Mouse (Mus musculus) splenic B cell, adult 2 months (primary cell): ENCODE data around the gene Taf1d.

Source experiments
- DNase-seq: peaks from one replicate; pipeline ENCODE4 v3.0.0-alpha.2; 2011; ENCODE audit warnings: low read depth, low spot score
- H3K27me3 ChIP-seq: 2 replicates; pipeline ENCODE4 v1.6.1; 2012; ENCODE audit warnings: mild to moderate bottlenecking, low read length, moderate library complexity, mixed read lengths; ENCODE audit not compliant: control insufficient read depth, poor library complexity, insufficient read depth, severe bottlenecking
- H3K36me3 ChIP-seq: 2 replicates; pipeline ENCODE4 v1.6.1; 2012; ENCODE audit warnings: mild to moderate bottlenecking, low read length, moderate library complexity, mixed read lengths; ENCODE audit not compliant: control insufficient read depth, poor library complexity, insufficient read depth, severe bottlenecking

Gene Taf1d

GRCm38 (mm10) chr9:15305503-15306397 is at the start of gene Taf1d:
Gene Taf1d (plus strand): TSS chr9:15306214.
- Histone ChIP-seq H3K36me3 (peaks cover 3% of the 10 kb centered on the region; the same call in 1 of the 2 replicates), H3K27me3 (no peaks in the 10 kb centered on the region)
- DNase-seq, result peak; percentile 97

GRCm38 (mm10) chr9:15256214-15256613 is 49.8 kb upstream of the Taf1d start:
- 0 out of 2 replicates have a peak, but pooled peaks cover 3% of the 10 kb centered on the region for H3K27me3 ChIP-seq
- H3K36me3 ChIP-seq, result no peaks in the 10 kb centered on the region
- DNase-seq, result no peak

DNA sequence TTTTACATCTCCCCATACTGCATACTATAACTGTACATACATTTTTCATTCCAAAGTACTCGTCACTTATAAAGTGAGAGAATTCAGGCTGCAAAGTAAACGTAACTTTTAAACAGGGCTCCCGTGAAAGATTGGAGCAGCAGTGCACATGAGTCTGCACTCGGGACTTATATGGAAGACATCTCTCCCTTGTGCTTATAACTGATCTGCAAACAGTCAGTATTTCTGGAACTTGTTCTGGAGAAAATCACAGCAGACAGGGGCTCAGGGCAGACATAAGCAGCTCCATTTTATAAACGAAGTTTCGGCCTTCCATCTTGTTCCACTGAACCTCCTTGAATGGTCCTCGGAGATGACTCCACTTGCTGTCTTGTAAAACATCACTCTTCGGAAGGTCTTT is 44.0 kb upstream of the Taf1d start:
- DNase-seq, result no peak
- no peaks in the 10 kb centered on the region for H3K27me3 ChIP-seq
- H3K36me3 ChIP-seq, result peaks cover 11% of the 10 kb centered on the region; the same call in 1 of the 2 replicates

GRCm38 (mm10) chr9:15263487-15263886 is 42.5 kb upstream of the Taf1d start:
- no peak for DNase-seq
- Histone ChIP-seq H3K27me3 (no peaks in the 10 kb centered on the region), H3K36me3 (peaks cover 13% of the 10 kb centered on the region; the same call in 1 of the 2 replicates)

GRCm38 (mm10) chr9:15273981-15274380 is 32.0 kb upstream of the Taf1d start:
- no peaks in the 10 kb centered on the region for H3K27me3 ChIP-seq
- peaks cover 28% of the 10 kb centered on the region for H3K36me3 ChIP-seq
- DNase-seq, result no peak

GRCm38 (mm10) chr9:15276855-15277254 is 29.2 kb upstream of the Taf1d start:
- Histone ChIP-seq H3K36me3 (peaks cover 21% of the 10 kb centered on the region), H3K27me3 (no peaks in the 10 kb centered on the region)
- DNase-seq, result no peak

DNA sequence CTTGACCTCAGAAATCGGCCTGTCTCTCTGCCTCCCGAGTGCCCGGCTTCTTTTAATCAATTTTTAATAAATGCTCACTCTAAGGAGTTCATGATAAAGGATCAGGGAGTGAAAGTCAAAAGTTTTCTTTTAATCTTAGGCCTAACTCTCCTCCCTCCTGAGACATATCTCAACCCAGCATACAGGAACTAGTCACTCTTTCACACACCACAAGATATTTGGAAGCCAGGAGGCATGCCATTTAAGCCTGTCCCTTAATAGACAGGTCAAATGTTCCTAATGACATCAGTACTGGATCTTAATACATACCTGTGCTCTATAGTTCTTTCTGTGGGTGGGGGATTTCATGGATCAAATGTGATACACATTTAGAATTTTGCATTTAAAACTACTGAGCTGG is 27.7 kb upstream of the Taf1d start:
- Histone ChIP-seq H3K36me3 (peaks cover 16% of the 10 kb centered on the region), H3K27me3 (no peaks in the 10 kb centered on the region)
- DNase-seq, result no peak

DNA sequence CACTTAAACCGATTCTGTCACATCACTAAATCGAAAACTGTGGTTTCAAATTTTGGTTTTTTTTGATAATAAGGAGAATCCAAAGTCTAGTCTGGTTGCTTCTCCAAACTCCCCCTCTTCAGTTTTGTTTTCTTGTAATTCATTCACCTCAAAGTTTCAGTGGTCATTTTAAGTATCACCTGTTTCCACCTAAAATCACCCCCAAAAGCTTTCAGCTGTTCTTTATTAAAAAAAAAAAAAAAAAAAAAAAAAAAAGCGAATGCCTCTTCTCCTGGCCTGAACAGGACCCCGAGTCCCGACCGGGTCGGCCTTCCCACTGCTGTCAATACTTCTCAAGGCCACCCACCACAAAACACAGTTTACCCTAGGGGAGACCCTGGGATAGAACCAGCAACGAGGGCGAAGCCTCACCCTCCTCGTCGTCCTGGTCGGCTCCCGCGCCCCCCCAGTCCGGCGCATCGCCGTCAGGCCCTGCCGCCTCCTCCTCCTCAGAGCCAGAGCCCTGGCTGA is 26.8 kb upstream of the Taf1d start:
- Histone ChIP-seq H3K27me3 (no peaks in the 10 kb centered on the region), H3K36me3 (peaks cover 8% of the 10 kb centered on the region)
- DNase-seq, result no peak

- DNase-seq, result peak; percentile 95
- Histone ChIP-seq H3K36me3 (peaks cover 7% of the 10 kb centered on the region), H3K27me3 (no peaks in the 10 kb centered on the region)
These were observed 26.1 kb upstream of the Taf1d start, which contains the start of gene Med17 for GRCm38 (mm10) chr9:15279649-15280490. Gene Med17 (minus strand): TSS chr9:15279931.

DNA sequence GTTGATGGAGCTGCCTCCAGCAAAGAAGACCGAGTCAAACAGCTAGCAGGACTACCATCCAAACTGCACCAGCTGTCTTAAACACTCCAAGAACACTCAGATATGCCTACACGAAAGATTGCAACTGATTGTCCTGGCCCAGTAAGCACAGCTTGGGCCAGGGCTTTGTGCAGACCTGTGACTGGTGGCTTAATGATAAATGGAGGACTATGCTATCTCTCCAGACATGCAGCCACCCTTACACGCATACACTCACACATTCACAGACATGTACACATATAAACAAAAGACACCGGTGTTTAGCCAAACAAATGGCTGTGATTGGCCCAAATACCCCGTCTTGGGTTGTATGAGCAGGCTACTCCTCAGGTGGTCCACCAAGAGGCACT is 25.5 kb upstream of the Taf1d start:
- H3K27me3 ChIP-seq, result no peaks in the 10 kb centered on the region
- peaks cover 5% of the 10 kb centered on the region; the same call in 1 of the 2 replicates for H3K36me3 ChIP-seq
- DNase-seq, result no peak

DNA sequence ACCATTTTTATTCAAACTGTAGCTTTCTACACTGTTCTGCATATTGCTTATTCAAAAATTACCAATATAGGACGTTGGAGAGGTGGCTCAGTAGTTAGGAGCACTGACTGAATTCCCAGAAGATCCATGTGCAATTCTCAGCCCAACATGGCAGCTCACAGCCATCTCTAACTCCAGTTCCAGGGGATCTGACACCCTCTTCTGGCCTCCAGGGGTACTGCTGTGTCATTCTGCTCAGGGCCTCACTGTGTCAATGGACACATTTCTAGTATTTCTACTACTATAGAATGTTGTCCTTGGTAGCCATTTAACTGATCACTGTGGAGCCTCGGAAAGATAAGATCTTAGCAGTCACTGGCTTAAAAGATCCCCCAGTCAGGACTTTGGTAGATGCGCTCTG is 20.6 kb upstream of the Taf1d start:
- Histone ChIP-seq H3K36me3 (no peaks in the 10 kb centered on the region; the same call in 1 of the 2 replicates), H3K27me3 (no peaks in the 10 kb centered on the region)
- DNase-seq, result peak; percentile 22

GRCm38 (mm10) chr9:15287846-15288245 is 18.2 kb upstream of the Taf1d start:
- Histone ChIP-seq H3K36me3 (no peaks in the 10 kb centered on the region; the same call in 1 of the 2 replicates), H3K27me3 (no peaks in the 10 kb centered on the region)
- DNase-seq, result no peak

DNA sequence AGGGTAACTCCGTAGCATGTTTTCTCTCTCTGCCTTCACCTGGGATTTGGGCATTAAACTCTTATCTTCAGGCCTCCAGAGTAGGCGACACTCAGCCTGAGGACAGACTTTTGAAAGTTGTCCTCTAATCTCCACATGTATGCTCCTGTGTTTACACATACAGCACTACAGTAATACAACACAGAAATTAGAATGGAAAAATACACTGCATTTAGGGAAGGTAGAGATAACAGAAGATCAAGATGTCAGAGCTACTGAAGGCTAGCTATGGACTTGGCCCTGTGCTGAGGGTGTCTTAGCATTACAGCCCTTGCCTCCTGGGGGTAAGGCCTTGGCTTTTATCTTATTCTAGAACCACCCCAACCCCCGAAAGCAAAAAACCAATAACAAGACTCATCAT is 17.6 kb upstream of the Taf1d start:
- H3K27me3 ChIP-seq, result no peaks in the 10 kb centered on the region
- H3K36me3 ChIP-seq, result no peaks in the 10 kb centered on the region; the same call in 1 of the 2 replicates
- no peak for DNase-seq

DNA sequence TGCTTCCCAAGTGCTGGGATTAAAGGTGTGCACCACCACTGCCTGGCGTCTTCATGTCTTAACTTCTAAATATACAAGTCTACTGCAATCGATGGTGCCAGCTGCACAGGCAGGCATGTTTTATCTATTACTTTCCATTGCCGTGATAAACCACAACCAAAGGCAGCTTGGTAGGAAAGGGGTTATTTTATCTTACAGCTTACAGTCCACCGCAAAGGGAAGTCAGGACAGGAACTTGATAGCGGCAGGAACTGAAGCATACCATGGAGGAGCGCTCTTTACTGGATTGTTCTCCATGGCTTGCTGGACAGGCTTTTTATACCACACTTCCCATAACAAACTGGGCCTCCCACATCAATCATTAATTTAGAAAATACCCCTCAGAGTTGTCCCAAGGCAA is 16.8 kb upstream of the Taf1d start:
- DNase-seq, result no peak
- H3K36me3 ChIP-seq, result no peaks in the 10 kb centered on the region; the same call in 1 of the 2 replicates
- H3K27me3 ChIP-seq, result no peaks in the 10 kb centered on the region
